Mouse (Mus musculus) forebrain, embryonic 15.5 days (tissue): ENCODE measurements around the gene Vars. TPM values are rescaled to one million over a fixed set of nuclear protein-coding genes. Genes with fewer than 3 reads are reported as not detected.

Source experiments
- ATAC-seq: fragments of 200-750 bp; cut with Nextera tagmentation; replicated peaks from 2 replicates; pipeline ENCODE4 v1.8.0; 2017; ENCODE audit warnings: mild to moderate bottlenecking, moderate TSS enrichment, moderate library complexity
- H3K27ac ChIP-seq: fragments of 300-500 bp; sonication (generic); replicated peaks from 2 replicates; pipeline ENCODE4 v1.5.1; 2015; ENCODE audit warnings: mild to moderate bottlenecking, inconsistent platforms
- H3K27me3 ChIP-seq: fragments of 300-500 bp; sonication (generic); 2 replicates; pipeline ENCODE4 v1.6.1; 2015; ENCODE audit warnings: inconsistent platforms
- H3K36me3 ChIP-seq: fragments of 300-500 bp; sonication (generic); 2 replicates; pipeline ENCODE4 v1.6.1; 2015; ENCODE audit warnings: mild to moderate bottlenecking, inconsistent platforms
- H3K4me1 ChIP-seq: fragments of 300-500 bp; sonication (generic); 2 replicates; pipeline ENCODE4 v1.6.1; 2015; ENCODE audit warnings: inconsistent platforms
- H3K4me2 ChIP-seq: fragments of 300-500 bp; sonication (generic); replicated peaks from 2 replicates; pipeline ENCODE4 v1.6.1; 2015; ENCODE audit warnings: mild to moderate bottlenecking, inconsistent platforms
- H3K4me3 ChIP-seq: fragments of 300-500 bp; sonication (generic); 2 replicates; pipeline ENCODE4 v1.5.1; 2015; ENCODE audit warnings: mild to moderate bottlenecking, inconsistent platforms
- H3K9ac ChIP-seq: fragments of 300-500 bp; sonication (generic); replicated peaks from 2 replicates; pipeline ENCODE4 v1.6.1; 2015; ENCODE audit warnings: mild to moderate bottlenecking, inconsistent platforms
- H3K9me3 ChIP-seq: fragments of 300-500 bp; sonication (generic); 2 replicates; pipeline ENCODE4 v1.6.1; 2016; ENCODE audit warnings: inconsistent platforms
- WGBS: fragments of 180-500 bp; shearing (Covaris S2); methylation state at CpG from one replicate; pipeline ENCODE4 v1.1.7; 2015; ENCODE audit warnings: mixed read lengths; 5-methylcytosine and 5-hydroxymethylcytosine counted together
- polyA plus RNA-seq: library from polyadenylated mRNA; unstranded; fragments of >200 nt; fragmentation: Nextera tagmentation; extraction: Ambion mirVana; gene quantifications from 2 replicates; pipeline ENCODE4 v1.2.1, GENCODE M21; 2015

Gene Vars
- polyA plus RNA-seq, 1 experiment from 2014 or later: 82.9 TPM

- no peak overlapping the region for H3K4me3 ChIP-seq
- ATAC-seq: no peak
- H3K27me3 ChIP-seq: no peaks in the 10 kb centered on the region
- H3K27ac ChIP-seq: no peak overlapping the region
- WGBS: 85% methylated on average over 7 of the region's 7 CpGs
- H3K9me3 ChIP-seq: no peaks in the 10 kb centered on the region
- H3K36me3 ChIP-seq: peaks cover 92% of the 10 kb centered on the region
- H3K4me1 ChIP-seq: no peaks in the 10 kb centered on the region
- H3K4me2 ChIP-seq: no peak overlapping the region
- no peak overlapping the region for H3K9ac ChIP-seq
These were observed 8.8 kb downstream of the Vars start for GRCm38 (mm10) chr17:35009586-35009985.

- Histone ChIP-seq H3K4me3 (no peak overlapping the region), H3K27me3 (no peaks in the 10 kb centered on the region), H3K9ac (no peak overlapping the region), H3K4me1 (peaks cover 4% of the 10 kb centered on the region; the same call in 1 of the 2 replicates), H3K9me3 (no peaks in the 10 kb centered on the region), H3K4me2 (no peak overlapping the region), H3K27ac (no peak overlapping the region), H3K36me3 (peaks cover 94% of the 10 kb centered on the region)
- WGBS: 91% methylated on average over 8 of the region's 8 CpGs
- no peak for ATAC-seq
These were observed 10.7 kb downstream of the Vars start for GRCm38 (mm10) chr17:35011440-35011839.

GRCm38 (mm10) chr17:35012430-35012829 is 11.6 kb downstream of the Vars start:
- Histone ChIP-seq H3K4me1 (peaks cover 6% of the 10 kb centered on the region; the same call in 1 of the 2 replicates), H3K4me3 (no peak overlapping the region), H3K27ac (no peak overlapping the region), H3K9ac (no peak overlapping the region), H3K4me2 (no peak overlapping the region), H3K36me3 (peaks cover 87% of the 10 kb centered on the region), H3K9me3 (no peaks in the 10 kb centered on the region), H3K27me3 (no peaks in the 10 kb centered on the region)
- ATAC-seq: no peak
- 91% methylated on average over 13 of the region's 13 CpGs for WGBS

GRCm38 (mm10) chr17:35013221-35013620 is 12.4 kb downstream of the Vars start:
- no peak overlapping the region for H3K4me2 ChIP-seq
- H3K4me1 ChIP-seq: peaks cover 6% of the 10 kb centered on the region; the same call in 1 of the 2 replicates
- H3K27ac ChIP-seq: no peak overlapping the region
- no peak overlapping the region for H3K4me3 ChIP-seq
- H3K27me3 ChIP-seq: no peaks in the 10 kb centered on the region
- H3K9me3 ChIP-seq: no peaks in the 10 kb centered on the region
- ATAC-seq: no peak
- no peak overlapping the region for H3K9ac ChIP-seq
- 85% methylated on average over 6 of the region's 6 CpGs for WGBS
- peaks cover 80% of the 10 kb centered on the region for H3K36me3 ChIP-seq

- Histone ChIP-seq H3K4me1 (peaks cover 6% of the 10 kb centered on the region; the same call in 1 of the 2 replicates), H3K4me2 (no peak overlapping the region), H3K36me3 (peaks cover 62% of the 10 kb centered on the region), H3K27ac (no peak overlapping the region), H3K9me3 (no peaks in the 10 kb centered on the region), H3K27me3 (no peaks in the 10 kb centered on the region), H3K4me3 (no peak overlapping the region), H3K9ac (no peak overlapping the region)
- 91% methylated on average over 16 of the region's 16 CpGs for WGBS
- ATAC-seq: no peak
These were observed 14.5 kb downstream of the Vars start for GRCm38 (mm10) chr17:35015296-35015695.

GRCm38 (mm10) chr17:35016376-35016775 is 15.6 kb downstream of the Vars start, which contains the start of gene Vwa7:
Gene Vwa7 (plus strand): TSS chr17:35016579.
- H3K4me1 ChIP-seq: peaks cover 7% of the 10 kb centered on the region
- no peaks in the 10 kb centered on the region for H3K27me3 ChIP-seq
- peaks cover 52% of the 10 kb centered on the region for H3K36me3 ChIP-seq
- H3K4me2 ChIP-seq: no peak within 1 kb of the TSS
- no peak within 1 kb of the TSS for H3K4me3 ChIP-seq
- peak; percentile 61 for ATAC-seq
- WGBS: 44% methylated on average over 12 of the region's 12 CpGs
- H3K27ac ChIP-seq: no peak within 1 kb of the TSS
- H3K9me3 ChIP-seq: no peaks in the 10 kb centered on the region
- H3K9ac ChIP-seq: no peak within 1 kb of the TSS

- no peak overlapping the region for H3K27ac ChIP-seq
- WGBS: 80% methylated on average over 10 of the region's 10 CpGs
- H3K4me3 ChIP-seq: no peak overlapping the region
- H3K9ac ChIP-seq: no peak overlapping the region
- no peak; the same call in 1 of the 2 replicates for ATAC-seq
- no peaks in the 10 kb centered on the region for H3K27me3 ChIP-seq
- no peak overlapping the region for H3K4me2 ChIP-seq
- no peaks in the 10 kb centered on the region for H3K9me3 ChIP-seq
- H3K4me1 ChIP-seq: peaks cover 13% of the 10 kb centered on the region
- H3K36me3 ChIP-seq: peaks cover 45% of the 10 kb centered on the region
These were observed 16.3 kb downstream of the Vars start for GRCm38 (mm10) chr17:35016791-35017705.

GRCm38 (mm10) chr17:35017706-35018030 is 16.9 kb downstream of the Vars start:
- Histone ChIP-seq H3K4me3 (no peak overlapping the region), H3K27ac (no peak overlapping the region), H3K4me1 (peaks cover 13% of the 10 kb centered on the region), H3K9ac (no peak overlapping the region), H3K27me3 (no peaks in the 10 kb centered on the region), H3K36me3 (peaks cover 39% of the 10 kb centered on the region), H3K9me3 (no peaks in the 10 kb centered on the region), H3K4me2 (no peak overlapping the region)
- 78% methylated on average over 14 of the region's 14 CpGs for WGBS
- no peak for ATAC-seq

- 82% methylated on average over 3 of the region's 3 CpGs for WGBS
- Histone ChIP-seq H3K4me3 (no peak overlapping the region), H3K9ac (no peak overlapping the region), H3K9me3 (no peaks in the 10 kb centered on the region), H3K4me1 (peaks cover 13% of the 10 kb centered on the region), H3K4me2 (no peak overlapping the region), H3K27me3 (no peaks in the 10 kb centered on the region), H3K27ac (no peak overlapping the region), H3K36me3 (peaks cover 34% of the 10 kb centered on the region)
- ATAC-seq: no peak
These were observed 17.4 kb downstream of the Vars start for GRCm38 (mm10) chr17:35018171-35018570.

- H3K27ac ChIP-seq: no peak overlapping the region
- H3K4me1 ChIP-seq: peaks cover 13% of the 10 kb centered on the region
- no peak overlapping the region for H3K4me2 ChIP-seq
- no peak overlapping the region for H3K9ac ChIP-seq
- no peaks in the 10 kb centered on the region for H3K9me3 ChIP-seq
- no peak for ATAC-seq
- no peak overlapping the region for H3K4me3 ChIP-seq
- H3K36me3 ChIP-seq: peaks cover 18% of the 10 kb centered on the region
- 75% methylated on average over 11 of the region's 11 CpGs for WGBS
- no peaks in the 10 kb centered on the region for H3K27me3 ChIP-seq
These were observed 19.1 kb downstream of the Vars start for GRCm38 (mm10) chr17:35019894-35020293.

GRCm38 (mm10) chr17:35020551-35020950 is 19.8 kb downstream of the Vars start:
- H3K4me1 ChIP-seq: peaks cover 13% of the 10 kb centered on the region
- no peak overlapping the region for H3K4me3 ChIP-seq
- no peaks in the 10 kb centered on the region for H3K9me3 ChIP-seq
- no peak overlapping the region for H3K27ac ChIP-seq
- no peak overlapping the region for H3K9ac ChIP-seq
- H3K4me2 ChIP-seq: no peak overlapping the region
- no peaks in the 10 kb centered on the region for H3K27me3 ChIP-seq
- H3K36me3 ChIP-seq: peaks cover 11% of the 10 kb centered on the region
- WGBS: 89% methylated on average over 8 of the region's 8 CpGs
- ATAC-seq: no peak

- peak overlapping the region; percentile 19; the same call in 1 of the 2 replicates for H3K4me2 ChIP-seq
- peaks cover 16% of the 10 kb centered on the region for H3K4me1 ChIP-seq
- peaks cover 4% of the 10 kb centered on the region; the same call in 1 of the 2 replicates for H3K36me3 ChIP-seq
- ATAC-seq: peak; percentile 70
- H3K9ac ChIP-seq: 0 out of 2 replicates have a peak overlapping the region, but pooled peaks have one; percentile 0
- no peak overlapping the region for H3K4me3 ChIP-seq
- 4% methylated on average over 17 of the region's 17 CpGs for WGBS
- H3K27ac ChIP-seq: 0 out of 2 replicates have a peak overlapping the region, but pooled peaks have one; percentile 24
- H3K9me3 ChIP-seq: no peaks in the 10 kb centered on the region
- no peaks in the 10 kb centered on the region for H3K27me3 ChIP-seq
These were observed 20.5 kb downstream of the Vars start for GRCm38 (mm10) chr17:35021163-35021808.
